Mouse (Mus musculus) kidney, adult 18-20 months (tissue): ENCODE results near the gene Dlec1.

Source experiments
- DNase-seq: peaks from one replicate; pipeline ENCODE4 v3.0.0; 2021

The Dlec1 gene

DNA sequence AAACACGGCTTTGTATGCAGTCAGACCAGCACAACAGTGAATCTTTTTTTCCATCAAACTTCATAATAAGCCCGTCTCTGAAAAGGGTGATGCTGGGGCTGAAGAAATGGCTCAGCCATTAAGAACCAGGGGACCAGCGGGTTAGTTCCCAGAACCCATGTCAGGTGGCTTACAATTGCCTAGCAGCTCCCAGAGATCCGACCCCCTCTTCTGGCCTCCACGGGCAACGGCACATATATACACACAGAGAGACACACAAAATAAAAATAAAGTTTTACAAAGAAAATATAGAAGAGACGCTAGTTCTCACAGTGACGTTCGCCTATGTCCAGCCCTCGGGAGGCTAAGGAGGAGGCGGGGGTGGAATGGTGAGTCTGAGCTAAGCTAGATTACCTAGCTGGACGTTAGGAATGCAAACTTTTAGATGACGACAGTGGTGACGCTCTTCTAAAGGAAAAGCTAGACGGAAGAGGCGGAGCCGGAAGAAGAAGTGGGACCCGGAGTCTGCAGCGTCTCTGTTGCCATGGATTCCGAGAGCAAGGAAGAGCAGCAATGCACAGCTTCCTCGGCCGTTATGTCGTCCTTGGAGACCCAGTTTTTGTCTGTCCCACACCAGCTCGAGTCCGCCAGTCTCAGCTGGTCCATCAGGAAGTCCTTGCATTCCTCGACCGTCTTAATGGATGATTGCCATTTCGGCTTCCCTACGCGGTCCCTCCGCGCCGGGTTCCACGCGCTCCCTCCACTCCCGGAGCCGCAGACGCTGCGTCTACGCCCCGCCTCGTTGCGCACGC is at the start of gene Dlec1:
Gene Dlec1 (plus strand): TSS at position 487 of the 791 bp plus-strand sequence.
- peak; percentile 84 for DNase-seq

DNA sequence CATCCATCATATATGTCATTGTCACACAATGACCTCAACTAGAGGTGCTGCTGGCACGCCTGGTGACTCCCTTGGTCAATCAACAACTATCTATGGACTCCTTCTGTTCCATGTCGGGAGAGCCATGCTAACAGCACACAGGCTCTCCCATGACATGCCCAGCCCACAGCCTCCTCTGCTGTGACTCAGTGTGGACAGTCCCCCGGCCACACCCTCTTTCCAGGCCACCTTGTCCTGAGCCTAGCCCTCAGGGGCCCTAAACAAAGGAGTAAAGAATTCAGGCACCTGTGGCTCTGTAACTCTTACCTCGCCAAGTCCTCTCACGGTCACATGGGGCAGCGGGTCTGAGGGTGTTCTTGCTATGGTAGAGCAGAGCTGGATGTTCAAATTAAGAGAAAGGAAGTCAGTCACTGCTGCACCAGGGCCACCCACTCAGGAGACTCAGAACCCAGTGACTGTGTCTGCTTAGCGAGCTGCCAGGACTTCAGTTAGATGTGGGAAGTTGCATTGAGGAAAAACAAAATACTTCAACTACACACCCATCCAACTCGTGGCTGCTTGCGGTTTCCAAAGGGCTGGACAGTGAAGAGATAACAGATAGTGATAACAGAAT is 48.2 kb upstream of the Dlec1 start:
- no peak for DNase-seq

DNA sequence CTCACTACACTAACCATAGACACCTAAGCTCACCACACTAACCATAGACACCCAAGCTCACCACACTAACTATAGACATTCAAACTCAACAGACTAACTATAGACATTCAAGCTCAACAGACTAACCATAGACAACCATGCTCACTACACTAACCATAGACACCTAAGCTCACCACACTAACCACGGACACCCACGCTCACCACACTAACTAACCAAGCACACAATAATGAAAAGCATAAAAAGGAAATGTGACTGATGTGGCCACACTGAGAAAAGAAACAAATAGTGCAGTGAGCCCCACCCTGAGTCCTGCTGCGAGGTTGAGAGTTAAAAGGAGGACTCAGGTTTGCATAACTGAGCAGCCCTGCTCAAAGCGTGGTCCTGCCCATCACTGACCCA is 46.9 kb upstream of the Dlec1 start:
- DNase-seq = no peak

DNA sequence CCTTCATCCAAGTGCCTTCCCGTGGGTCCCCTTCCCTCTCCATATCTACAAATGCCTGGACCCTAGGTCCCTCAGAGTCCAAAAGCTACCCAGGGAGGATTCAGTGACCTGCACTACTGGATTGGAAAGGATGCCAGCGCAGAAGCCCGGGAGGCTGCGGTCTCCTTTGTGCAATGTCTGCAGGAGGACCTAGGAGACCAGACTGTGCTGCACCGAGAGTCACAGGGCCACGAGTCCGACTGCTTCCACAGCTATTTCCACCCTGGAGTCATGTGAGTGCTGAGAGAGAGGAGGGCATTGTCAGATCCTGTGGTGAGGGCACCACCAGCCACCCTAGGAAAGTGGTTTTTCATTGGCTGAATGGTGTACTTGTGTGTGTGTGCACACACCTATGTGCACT is 44.0 kb upstream of the Dlec1 start:
- DNase-seq = no peak

DNA sequence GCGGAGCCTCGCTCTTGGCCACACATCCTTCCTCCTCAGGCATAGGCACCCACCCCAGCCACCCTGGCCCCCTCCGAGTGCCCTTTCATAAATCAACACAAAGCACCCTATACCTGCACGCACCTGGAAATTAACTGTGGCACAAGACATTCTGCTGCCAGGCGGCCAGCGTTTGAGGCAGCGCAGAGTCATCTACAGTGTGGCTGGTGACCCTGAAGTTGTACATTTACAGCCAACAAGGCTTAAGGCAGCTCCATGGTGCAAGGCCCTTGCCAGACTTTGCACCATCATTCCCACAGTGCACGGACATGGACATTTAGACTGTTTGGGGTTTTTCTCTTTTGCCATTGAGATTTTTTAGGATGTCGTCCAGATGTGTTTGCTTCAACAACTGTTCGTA is 41.6 kb upstream of the Dlec1 start:
- peak; percentile 31 for DNase-seq

DNA sequence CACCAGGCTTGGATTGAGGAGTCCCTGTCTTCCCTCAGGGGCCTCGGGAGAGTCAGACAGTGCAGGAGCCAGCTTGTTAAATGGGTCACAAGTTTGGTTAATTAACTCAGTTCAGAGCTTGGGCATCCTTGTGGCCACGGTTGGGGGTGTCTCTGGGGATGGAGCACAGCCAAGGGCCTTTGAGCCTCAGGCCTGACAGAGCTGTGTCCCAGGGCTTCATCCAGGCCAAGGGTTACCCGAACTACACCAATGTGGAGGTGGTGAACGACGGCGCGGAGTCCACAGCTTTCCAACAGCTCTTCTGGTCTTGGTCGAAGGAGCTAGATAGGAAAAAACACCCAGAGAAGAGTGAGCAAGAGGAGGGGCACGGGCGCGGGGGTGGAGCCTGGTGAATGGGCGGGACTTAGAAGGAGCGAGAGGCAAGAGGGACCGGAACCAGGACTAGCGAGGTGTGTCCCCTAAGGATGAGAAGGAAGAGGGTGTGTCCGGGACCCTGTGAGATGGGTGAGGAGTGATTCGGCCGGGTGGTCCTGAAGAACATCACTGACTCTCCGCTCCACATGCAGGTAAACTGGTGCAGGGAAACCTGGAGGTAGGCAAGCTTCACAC is 39.1 kb upstream of the Dlec1 start:
- DNase-seq = peak; percentile 66

DNA sequence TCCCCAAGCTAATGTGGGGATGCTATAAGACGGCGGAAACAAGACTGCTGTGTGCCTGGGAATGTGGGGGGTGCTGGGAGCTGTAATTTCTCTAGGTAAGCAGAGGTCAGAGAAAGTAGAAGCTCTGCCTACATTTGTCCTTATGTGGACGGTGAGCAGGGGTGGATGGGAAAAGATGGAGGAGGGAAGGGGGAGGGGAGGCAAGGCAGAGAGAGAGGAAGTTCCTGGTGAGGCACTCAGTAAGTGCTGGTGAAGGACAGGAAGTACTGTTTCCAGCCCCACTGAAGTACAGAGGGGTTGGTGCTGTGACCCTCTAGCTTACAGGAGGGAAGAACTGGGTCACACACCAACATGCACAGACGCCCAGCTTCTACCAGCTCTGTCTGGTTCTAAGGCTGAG is 38.0 kb upstream of the Dlec1 start:
- DNase-seq = no peak

DNA sequence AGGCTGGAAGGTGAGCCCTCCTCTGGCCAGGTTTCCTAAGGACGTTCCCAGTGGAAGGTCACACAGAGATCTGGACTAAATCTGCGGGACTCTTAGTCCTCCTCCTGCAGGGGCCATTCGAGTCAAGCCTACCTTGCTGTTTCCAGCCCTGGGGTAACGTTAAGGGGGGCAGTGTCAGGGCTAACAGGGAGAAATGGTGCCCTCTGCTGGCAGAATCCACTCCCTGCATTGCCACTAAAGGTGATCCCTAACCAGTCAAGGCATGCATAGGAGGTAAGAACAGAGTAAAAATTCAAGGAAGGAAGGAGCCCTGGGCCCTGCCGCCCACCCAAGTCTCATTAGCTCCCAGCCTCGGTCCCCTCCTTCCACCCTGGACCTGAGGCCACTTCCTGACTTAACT is 34.7 kb upstream of the Dlec1 start:
- DNase-seq = peak; percentile 86

DNA sequence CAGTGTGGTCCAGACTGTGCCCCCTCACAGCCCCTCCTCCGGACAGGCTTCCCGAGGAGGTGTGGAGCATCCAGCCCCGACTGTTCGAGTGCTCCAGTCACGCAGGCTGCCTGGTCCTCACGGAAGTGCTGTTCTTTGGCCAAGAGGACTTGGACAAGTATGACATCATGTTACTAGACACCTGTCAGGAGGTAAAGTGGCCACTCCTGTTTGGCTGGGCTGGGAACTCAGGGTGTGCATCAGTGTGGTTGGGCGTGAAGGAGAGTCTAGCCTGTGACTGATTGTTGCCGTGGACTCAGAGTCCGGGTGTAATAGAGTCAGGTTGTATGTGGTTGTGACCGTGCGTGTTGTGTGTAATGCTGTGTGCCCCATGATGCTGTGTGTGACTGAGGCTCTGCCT is 34.0 kb upstream of the Dlec1 start:
- no peak for DNase-seq

DNA sequence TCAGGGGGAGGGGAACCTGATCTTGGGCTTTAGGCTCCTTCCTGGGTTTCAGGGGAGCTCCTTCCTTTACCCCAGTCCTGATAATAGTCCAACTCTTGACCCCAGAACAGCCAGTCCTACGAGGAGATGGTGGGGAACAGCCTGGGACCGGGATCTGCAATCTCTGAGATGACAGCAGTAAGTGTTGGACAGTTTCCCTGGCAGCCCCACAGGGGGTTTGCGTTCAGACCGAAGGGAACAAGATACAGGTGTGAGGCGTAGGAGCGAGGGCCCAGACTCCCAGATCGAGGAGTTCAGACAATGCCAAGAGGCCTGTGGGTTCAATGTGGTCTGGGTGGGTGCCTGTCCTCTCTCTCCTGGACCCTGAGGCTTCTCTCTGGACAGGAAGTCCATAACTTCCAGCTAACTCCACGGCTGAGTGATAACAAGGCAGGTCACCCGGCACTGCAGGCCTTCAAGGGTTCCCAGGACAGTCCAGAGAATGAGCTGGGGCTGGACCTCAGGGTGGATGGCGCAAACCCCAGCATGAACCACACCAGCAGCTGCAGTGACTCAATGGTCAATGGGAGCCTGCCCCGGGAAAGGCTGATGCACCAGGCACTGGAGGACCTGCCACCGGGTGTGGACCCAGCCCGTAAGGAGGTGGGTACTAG is 32.0 kb upstream of the Dlec1 start:
- DNase-seq = no peak

DNA sequence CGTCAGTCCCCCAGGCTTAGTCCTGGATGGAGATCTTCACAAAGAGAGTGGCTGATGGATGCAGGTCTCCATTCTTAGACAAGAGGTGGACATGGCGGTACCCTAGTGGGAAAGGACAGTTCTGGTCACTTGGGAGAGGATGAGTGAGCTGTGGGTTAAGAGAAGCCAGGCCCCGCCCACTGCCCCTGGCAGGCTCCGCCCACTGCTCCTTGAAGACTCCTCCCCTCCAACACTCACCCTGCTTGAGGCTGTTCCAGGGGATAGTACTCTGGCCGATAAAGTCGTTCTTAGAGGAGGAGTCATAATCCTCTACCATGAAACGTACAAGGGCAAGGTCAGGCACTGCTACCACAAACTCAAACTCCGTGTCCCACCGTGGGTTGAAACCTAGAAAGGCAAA is 30.5 kb upstream of the Dlec1 start:
- DNase-seq = no peak

DNA sequence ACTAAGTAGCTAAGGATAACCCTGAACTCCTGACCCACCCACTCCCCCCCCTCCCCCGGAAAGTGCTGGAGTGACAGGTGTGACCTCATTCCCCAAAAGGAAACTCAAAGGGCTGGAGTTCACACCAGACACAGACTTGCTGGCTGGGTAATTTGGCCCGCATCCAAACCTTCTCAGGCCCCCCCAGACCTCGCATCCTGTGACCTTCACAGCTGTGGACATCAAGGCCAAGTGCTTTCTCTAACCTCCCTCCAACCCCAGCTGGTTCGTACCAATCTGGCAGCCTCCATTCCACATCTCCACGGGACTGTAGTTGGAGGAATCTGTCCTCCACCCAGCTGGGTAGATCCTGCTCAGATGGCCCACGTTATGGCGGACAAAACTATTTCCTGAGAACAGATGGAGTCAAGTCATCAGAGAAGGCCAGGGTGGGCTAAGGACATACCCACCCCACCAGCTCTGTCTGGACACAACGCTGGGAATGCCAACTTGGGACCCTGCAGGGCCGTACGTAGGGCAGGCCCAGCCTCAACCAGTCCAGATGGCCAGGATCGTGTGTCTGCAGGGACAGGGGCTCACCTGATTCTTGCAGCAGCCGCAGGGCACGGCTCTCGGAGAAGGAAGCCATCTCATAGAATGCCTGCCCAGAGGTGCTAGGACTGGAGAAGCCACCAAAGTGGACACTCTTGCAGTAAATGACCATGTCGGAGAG is 28.9 kb upstream of the Dlec1 start:
- no peak for DNase-seq

DNA sequence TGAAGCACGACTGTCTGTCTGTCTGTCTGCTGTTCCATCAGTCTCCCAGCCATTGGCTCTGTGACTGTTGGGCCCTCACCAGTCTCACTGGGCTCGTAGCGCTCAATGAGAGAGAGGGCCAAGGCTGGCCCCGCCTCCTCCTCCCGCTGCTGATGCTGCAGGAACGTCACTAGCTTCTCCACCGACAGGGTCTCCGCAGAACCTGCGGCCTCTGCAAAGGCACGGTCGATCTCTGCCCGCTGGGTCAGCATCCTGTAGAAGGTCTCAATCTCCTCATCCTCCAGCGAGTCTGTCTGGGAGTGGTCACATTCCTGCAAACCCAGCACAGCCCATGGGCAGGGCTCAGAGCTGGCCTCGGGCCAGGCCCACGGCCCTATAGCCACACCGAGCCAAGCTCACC is 26.6 kb upstream of the Dlec1 start:
- DNase-seq = no peak

DNA sequence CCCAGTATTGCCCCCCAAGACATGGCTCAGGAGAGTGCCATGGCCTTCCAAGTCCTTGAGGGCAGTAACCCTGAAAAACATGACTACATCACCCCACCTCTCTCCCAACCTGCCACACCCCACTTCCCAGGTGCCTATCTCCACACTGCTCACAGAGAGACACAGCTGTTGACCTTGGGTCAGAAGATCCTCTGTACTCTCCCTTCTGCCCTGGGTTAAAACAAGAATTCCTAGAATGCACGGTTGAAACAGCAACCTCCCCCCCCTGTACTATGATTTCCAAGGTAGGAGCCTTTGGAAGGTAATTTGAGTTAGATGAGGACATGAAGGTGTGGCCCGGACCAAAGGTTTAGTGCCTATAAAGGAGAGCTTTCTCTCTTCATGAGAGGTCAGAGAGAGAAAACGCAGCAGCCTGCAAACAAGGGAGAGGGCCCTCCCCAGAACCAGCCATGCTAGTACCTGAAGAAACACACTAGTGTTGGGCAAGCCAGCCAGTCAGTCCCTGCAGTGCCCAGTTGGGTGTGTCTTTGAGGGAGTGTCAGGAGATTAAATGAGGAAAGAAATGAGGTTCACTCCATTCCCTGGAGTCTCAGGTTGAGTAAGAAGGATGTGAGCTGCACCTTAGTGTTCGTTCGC is 22.1 kb upstream of the Dlec1 start:
- DNase-seq = no peak

DNA sequence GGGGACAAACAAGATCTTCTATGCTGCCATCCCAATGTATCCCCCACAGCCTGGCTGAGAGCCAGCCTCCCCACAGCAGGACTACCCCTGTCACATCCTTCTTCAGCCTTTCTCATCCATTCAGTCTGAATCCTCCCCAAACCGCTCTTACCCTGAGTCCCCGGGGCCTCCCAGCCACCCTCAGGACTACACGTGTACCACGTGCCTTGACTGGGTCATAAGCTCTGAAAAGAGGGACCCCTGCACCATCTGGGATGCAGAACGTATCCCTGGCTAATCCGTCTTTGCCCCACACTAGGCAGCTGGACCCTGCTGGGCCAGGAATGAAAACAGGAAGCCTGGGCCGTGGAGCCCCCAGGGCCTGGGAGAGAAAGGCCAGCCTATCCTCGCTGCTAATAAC is 20.2 kb upstream of the Dlec1 start:
- DNase-seq = no peak

DNA sequence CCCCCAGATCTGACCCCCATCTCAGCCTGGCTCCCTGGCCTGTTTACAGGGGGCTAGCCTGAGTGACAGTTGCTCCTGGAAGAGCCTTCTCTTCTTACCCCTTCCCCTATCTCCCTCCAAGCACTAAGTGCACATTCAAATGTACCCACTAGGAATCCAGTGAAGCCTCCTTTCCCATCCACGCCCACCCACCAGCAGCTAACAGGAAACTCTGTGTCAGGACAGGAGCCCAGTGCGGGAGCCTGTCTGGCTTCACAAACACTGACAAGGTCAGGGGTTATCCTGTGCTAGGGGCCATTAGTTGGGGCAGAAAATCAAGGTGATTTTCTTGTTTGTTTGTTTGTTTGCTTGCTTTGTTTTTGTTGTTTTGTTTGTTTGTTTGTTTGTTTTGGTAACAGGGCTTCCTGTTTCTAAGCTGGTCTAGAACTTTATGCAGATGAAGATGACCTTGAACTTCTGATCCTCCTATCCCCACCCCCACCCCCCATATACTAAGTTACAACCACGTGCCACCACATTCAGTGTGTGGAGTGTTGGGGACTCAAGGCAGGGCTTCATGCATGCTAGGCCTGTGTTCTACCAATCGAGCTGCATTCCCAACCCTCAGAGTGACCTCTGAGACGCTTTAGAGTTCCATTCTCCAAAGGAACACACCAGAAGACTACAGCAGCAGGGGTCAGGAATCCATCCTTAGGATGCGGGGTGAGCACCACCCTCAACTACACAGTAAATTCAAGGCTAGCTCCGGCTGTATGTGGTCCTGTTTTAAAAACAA is 19.4 kb upstream of the Dlec1 start:
- no peak for DNase-seq

DNA sequence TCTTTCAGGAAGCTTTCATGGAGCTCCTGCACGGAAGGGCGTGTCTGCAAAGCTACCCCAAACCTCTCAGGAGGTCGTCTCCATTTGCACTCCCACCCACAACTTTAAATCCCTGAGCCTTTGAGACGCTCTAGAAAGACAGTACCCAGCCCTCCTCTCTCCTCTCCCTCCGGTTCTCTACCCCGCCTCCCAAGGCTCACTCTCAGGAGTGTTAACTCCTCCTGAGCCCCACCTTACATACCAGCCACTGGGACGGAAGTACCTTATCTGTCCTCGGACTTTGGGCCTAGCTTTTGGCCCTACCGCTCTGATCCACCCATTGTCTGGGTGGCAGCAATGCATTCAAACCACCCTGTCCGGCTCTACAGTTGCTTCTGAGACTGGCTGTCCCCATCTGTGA is 18.3 kb upstream of the Dlec1 start:
- no peak for DNase-seq

DNA sequence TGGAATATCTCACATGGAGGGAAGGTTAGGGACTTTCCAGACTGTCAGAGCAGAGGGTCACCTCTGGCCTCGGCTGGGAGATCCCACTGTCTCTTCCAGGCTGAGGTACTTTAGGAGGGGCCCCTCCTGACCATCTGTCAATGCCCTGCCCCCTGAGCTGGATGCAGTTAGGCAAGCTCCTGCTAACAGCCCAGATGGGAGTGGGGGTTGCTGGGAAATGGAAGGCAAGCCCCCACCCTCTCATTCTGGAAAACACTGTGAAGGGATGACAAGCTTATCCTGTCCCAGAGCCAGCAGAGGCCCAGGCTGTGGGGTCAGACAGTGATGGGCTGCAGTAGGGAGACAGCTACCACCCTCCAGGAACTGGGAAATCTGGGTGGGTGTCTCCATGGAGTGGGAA is 15.8 kb upstream of the Dlec1 start:
- DNase-seq = no peak

DNA sequence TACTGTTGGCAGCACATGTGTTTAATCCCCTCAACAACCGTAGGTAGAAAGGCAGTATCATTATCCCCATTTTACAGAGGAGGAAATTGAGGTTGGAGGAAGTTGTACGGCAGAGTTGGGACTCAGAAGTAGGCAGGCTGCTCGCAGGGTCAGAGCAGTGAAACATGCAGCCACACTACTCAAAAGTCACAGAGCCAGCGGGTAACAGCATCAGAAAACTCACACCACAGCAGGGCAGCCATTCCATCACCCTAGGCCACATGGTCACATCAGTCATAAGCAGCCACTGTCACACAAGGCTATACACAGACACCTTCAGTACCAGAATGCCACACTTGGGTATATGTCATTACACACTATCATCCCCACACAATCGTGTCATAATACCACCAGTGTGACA is 15.0 kb upstream of the Dlec1 start:
- DNase-seq = no peak

DNA sequence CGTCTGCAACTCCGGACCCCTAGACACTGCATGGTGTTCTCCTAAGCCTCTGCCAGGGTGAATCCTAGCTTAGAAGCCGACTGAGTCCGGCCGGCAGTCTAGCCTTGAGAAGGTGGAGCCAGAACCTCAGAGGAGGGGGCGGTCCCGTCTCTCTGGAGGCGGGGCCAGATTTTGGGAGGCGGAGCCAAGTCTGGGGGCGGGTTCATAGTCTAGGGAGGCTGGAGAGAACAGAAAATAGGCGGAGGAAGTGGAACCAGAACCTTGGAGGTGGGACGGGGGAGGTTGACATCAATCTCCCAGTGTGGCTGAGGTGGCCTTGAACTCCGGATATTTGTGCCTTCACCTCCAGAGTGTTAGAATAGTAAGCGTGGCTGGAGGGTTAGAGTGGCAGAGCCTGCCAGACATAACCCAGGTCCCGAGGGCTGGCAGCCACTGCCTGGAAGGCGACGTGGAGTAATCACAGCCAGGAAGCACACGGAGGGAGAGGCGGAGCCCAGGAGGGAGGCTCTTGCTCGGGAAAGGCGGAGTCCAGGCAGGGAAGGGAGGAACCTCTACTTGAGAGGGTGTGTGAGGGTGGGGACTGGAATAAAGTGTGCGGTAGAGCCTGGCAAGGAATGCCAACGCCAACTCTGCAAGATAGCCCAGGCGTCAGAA is 14.0 kb upstream of the Dlec1 start:
- DNase-seq = peak; percentile 99

DNA sequence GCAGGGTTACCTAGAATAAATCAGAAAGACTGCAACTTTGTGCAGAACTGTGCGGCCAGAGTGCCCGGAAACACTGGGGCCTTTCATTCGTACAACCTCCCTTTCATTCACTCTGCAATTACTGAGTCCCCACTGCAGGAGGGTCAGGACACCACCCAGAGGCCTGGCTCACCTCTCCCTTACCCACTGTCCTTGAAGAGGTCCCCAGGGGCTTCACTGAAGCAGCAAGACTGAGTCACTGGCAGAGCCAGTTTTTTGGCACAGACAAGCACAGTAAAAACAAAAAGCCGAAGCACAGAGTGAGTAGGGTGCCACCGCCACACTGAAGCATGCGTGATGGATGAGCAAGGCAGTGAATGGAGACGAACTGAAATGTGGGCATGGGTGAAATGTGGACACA is 12.8 kb upstream of the Dlec1 start:
- no peak for DNase-seq
